Mouse (Mus musculus) gastrocnemius, postnatal 4 days (tissue): ENCODE measurements around the gene Adam10. TPM values are rescaled to one million over a fixed set of nuclear protein-coding genes. Genes with fewer than 3 reads are reported as not detected.

Source experiments
- DNase-seq, 2 experiments: peaks; one replicate each; pipeline ENCODE4 v3.0.0; 2021 to 2022; ENCODE audit warnings: low spot score in 2 of 2, mixed read lengths in 2 of 2
- total RNA-seq, 2 experiments: library from RNA; stranded (reverse); gene quantifications; 2 replicates each; pipeline ENCODE4 v1.2.3; 2021

Adam10 gene
- total RNA-seq, 2 experiments from 2014 or later = 60.4 to 62.7 TPM

GRCm38 (mm10) chr9:70671772-70672579, 6.8 kb upstream of the Adam10 start:
- DNase-seq = no peak

- no peak for DNase-seq
Measured at GRCm38 (mm10) chr9:70673656-70674055, 5.1 kb upstream of the Adam10 start.

GRCm38 (mm10) chr9:70675117-70675516, 3.7 kb upstream of the Adam10 start:
- DNase-seq = no peak

GRCm38 (mm10) chr9:70675961-70676360, 2.8 kb upstream of the Adam10 start:
- DNase-seq = no peak

- peak; percentile 51 to 69 for DNase-seq
Measured at GRCm38 (mm10) chr9:70679132-70680091, 615 bp downstream of the Adam10 start.

GRCm38 (mm10) chr9:70682202-70682601, 3.4 kb downstream of the Adam10 start:
- DNase-seq = no peak

GRCm38 (mm10) chr9:70688301-70688968, 9.6 kb downstream of the Adam10 start:
- no peak for DNase-seq

- DNase-seq = no peak
Measured at GRCm38 (mm10) chr9:70689926-70690325, 11.1 kb downstream of the Adam10 start.

GRCm38 (mm10) chr9:70690579-70690978, 11.8 kb downstream of the Adam10 start:
- DNase-seq = no peak

GRCm38 (mm10) chr9:70691772-70692693, 13.2 kb downstream of the Adam10 start:
- no peak for DNase-seq

GRCm38 (mm10) chr9:70695723-70696122, 16.9 kb downstream of the Adam10 start:
- DNase-seq = no peak

GRCm38 (mm10) chr9:70698090-70698489, 19.3 kb downstream of the Adam10 start:
- DNase-seq = no peak

GRCm38 (mm10) chr9:70703597-70704203, 24.9 kb downstream of the Adam10 start:
- no peak for DNase-seq

- no peak for DNase-seq
Measured at GRCm38 (mm10) chr9:70706444-70706843, 27.6 kb downstream of the Adam10 start.

GRCm38 (mm10) chr9:70729544-70729943, 50.7 kb downstream of the Adam10 start:
- no peak for DNase-seq

GRCm38 (mm10) chr9:70731079-70731478, 52.3 kb downstream of the Adam10 start:
- DNase-seq = no peak

- no peak for DNase-seq
Measured at GRCm38 (mm10) chr9:70733208-70733607, 54.4 kb downstream of the Adam10 start.

- no peak for DNase-seq
Measured at GRCm38 (mm10) chr9:70739998-70740397, 61.2 kb downstream of the Adam10 start.

- DNase-seq = no peak
Measured at GRCm38 (mm10) chr9:70751504-70752222, 72.9 kb downstream of the Adam10 start.
